In genomic region chr4:99174265-99174664, GRCm38 (mm10) we compare ENCODE assay signal across 27 mouse cellular contexts.
"Had no signal": no experiment of that assay in that cellular context is flagged by ENCODE, and none has a peak within 500 bp of the region (broad histone marks: within the 10 kb centered on the region; RNA-seq: fewer than 3 reads in every experiment).

No protein-coding gene starts in this region.

- H3K27me3 ChIP-seq: embryonic facial prominence, embryonic 12.5 days; embryonic facial prominence, embryonic 13.5 days; embryonic facial prominence, embryonic 15.5 days; forebrain, embryonic 12.5 days; forebrain, embryonic 13.5 days; forebrain, embryonic 15.5 days had no signal

- DNase-seq: cerebellum, adult 8-10 months; cerebellum, adult 9-10 months; cerebellum, adult 9-11 months; cerebellum, postnatal 10 days; cerebellum, postnatal 14 days; cerebellum, postnatal 25 days; cerebellum, postnatal 36 days; embryo, embryonic 11 days; forebrain, postnatal 0 days; gastrocnemius, adult 2 months; gastrocnemius, postnatal 10 days; gastrocnemius, postnatal 14 days; gastrocnemius, postnatal 25 days; gastrocnemius, postnatal 36 days; heart, adult 18-20 months; heart, adult 2 months had no signal

- H3K9me3 ChIP-seq: embryonic facial prominence, embryonic 10.5 days; embryonic facial prominence, embryonic 12.5 days; embryonic facial prominence, embryonic 13.5 days; embryonic facial prominence, embryonic 15.5 days; forebrain, embryonic 10.5 days; forebrain, embryonic 12.5 days; forebrain, embryonic 13.5 days; forebrain, embryonic 15.5 days had no signal

- H3K4me2 ChIP-seq: embryonic facial prominence, embryonic 12.5 days; embryonic facial prominence, embryonic 13.5 days; embryonic facial prominence, embryonic 15.5 days; forebrain, embryonic 12.5 days; forebrain, embryonic 13.5 days; forebrain, embryonic 15.5 days had no signal

- H3K36me3 ChIP-seq: embryonic facial prominence, embryonic 10.5 days; embryonic facial prominence, embryonic 12.5 days; embryonic facial prominence, embryonic 13.5 days; embryonic facial prominence, embryonic 15.5 days; forebrain, embryonic 10.5 days; forebrain, embryonic 12.5 days; forebrain, embryonic 15.5 days had no signal

- H3K4me1 ChIP-seq: embryonic facial prominence, embryonic 12.5 days; embryonic facial prominence, embryonic 13.5 days; embryonic facial prominence, embryonic 15.5 days; forebrain, embryonic 13.5 days; forebrain, embryonic 15.5 days had no signal

- H3K27ac ChIP-seq: embryonic facial prominence, embryonic 10.5 days; embryonic facial prominence, embryonic 12.5 days; embryonic facial prominence, embryonic 13.5 days; embryonic facial prominence, embryonic 15.5 days; forebrain, embryonic 10.5 days; forebrain, embryonic 12.5 days; forebrain, embryonic 13.5 days; forebrain, embryonic 15.5 days; gastrocnemius, adult 2 months; heart, adult 2 months had no signal

- H3K9ac ChIP-seq: embryonic facial prominence, embryonic 12.5 days; embryonic facial prominence, embryonic 13.5 days; embryonic facial prominence, embryonic 15.5 days; forebrain, embryonic 12.5 days; forebrain, embryonic 13.5 days; forebrain, embryonic 15.5 days; forebrain, postnatal 0 days had no signal

- ATAC-seq: forebrain, embryonic 13.5 days; forebrain, embryonic 14.5 days; forebrain, embryonic 15.5 days; forebrain, embryonic 16.5 days; forebrain, postnatal 0 days had no signal

- H3K4me3 ChIP-seq: embryonic facial prominence, embryonic 10.5 days; embryonic facial prominence, embryonic 12.5 days; embryonic facial prominence, embryonic 13.5 days; embryonic facial prominence, embryonic 15.5 days; erythroblast, embryonic 14.5 days; forebrain, embryonic 10.5 days; forebrain, embryonic 12.5 days; forebrain, embryonic 13.5 days; forebrain, embryonic 15.5 days; gastrocnemius, adult 2 months; heart, adult 2 months had no signal
